Mouse (Mus musculus) brown adipose tissue, adult 24 weeks (tissue): ENCODE results near the gene Antxrl. TPM values are rescaled to one million over a fixed set of nuclear protein-coding genes. Genes with fewer than 3 reads are reported as not detected.

Experiments used
- H3K27ac ChIP-seq: fragments of 200-500 bp; replicated peaks from 2 replicates; pipeline ENCODE4 v1.5.1; 2012; ENCODE audit warnings: low read depth, mild to moderate bottlenecking, low read length
- H3K4me1 ChIP-seq: fragments of 200-500 bp; 2 replicates; pipeline ENCODE4 v1.6.1; 2012; ENCODE audit warnings: low read length, mixed read lengths; ENCODE audit not compliant: control insufficient read depth, insufficient read depth, insufficient read length
- H3K4me3 ChIP-seq: fragments of 200-500 bp; 2 replicates; pipeline ENCODE4 v1.5.1; 2012; ENCODE audit warnings: low read depth, mild to moderate bottlenecking, low read length, moderate library complexity; ENCODE audit not compliant: insufficient read depth
- polyA plus RNA-seq: library from polyadenylated mRNA; stranded (reverse); fragments of >200 nt; gene quantifications from 2 replicates; pipeline ENCODE4 v1.2.4, GENCODE M21; 2012; ENCODE audit not compliant: missing spikeins, insufficient read depth, insufficient read length

The Antxrl gene
- not detected in 2 replicates for polyA plus RNA-seq

GRCm38 (mm10) chr14:34052516-34052915 is at the start of gene Antxrl:
Gene Antxrl (plus strand): TSS chr14:34052707.
- Histone ChIP-seq H3K27ac (no peak within 1 kb of the TSS), H3K4me3 (no peak within 1 kb of the TSS), H3K4me1 (no peaks in the 10 kb centered on the region)

GRCm38 (mm10) chr14:34015063-34015462 is 37.4 kb upstream of the Antxrl start, which contains the start of gene Gm30083:
Gene Gm30083 (minus strand): TSS chr14:34015182.
- Histone ChIP-seq H3K4me3 (no peak within 1 kb of the TSS), H3K27ac (no peak within 1 kb of the TSS), H3K4me1 (no peaks in the 10 kb centered on the region)

- Histone ChIP-seq H3K4me1 (no peaks in the 10 kb centered on the region), H3K27ac (no peak within 1 kb of the TSS), H3K4me3 (no peak within 1 kb of the TSS)
Measured at GRCm38 (mm10) chr14:34016381-34016780, 36.1 kb upstream of the Antxrl start, which contains the start of gene Gm5460. Gene Gm5460 (plus strand): TSS chr14:34016758.

GRCm38 (mm10) chr14:34016938-34017337 is 35.6 kb upstream of the Antxrl start:
- Histone ChIP-seq H3K27ac (no peak overlapping the region), H3K4me3 (no peak overlapping the region), H3K4me1 (no peaks in the 10 kb centered on the region)

GRCm38 (mm10) chr14:34026710-34027109 is 25.8 kb upstream of the Antxrl start:
- Histone ChIP-seq H3K27ac (no peak overlapping the region), H3K4me3 (no peak overlapping the region), H3K4me1 (no peaks in the 10 kb centered on the region)

GRCm38 (mm10) chr14:34033841-34034610 is 18.5 kb upstream of the Antxrl start:
- no peak overlapping the region for H3K27ac ChIP-seq
- no peaks in the 10 kb centered on the region for H3K4me1 ChIP-seq
- H3K4me3 ChIP-seq: no peak overlapping the region

- H3K4me1 ChIP-seq: no peaks in the 10 kb centered on the region
- no peak overlapping the region for H3K27ac ChIP-seq
- no peak overlapping the region for H3K4me3 ChIP-seq
Measured at GRCm38 (mm10) chr14:34041241-34041640, 11.3 kb upstream of the Antxrl start.

- no peak overlapping the region for H3K27ac ChIP-seq
- no peaks in the 10 kb centered on the region for H3K4me1 ChIP-seq
- H3K4me3 ChIP-seq: no peak overlapping the region
Measured at GRCm38 (mm10) chr14:34043341-34043740, 9.2 kb upstream of the Antxrl start.

- H3K27ac ChIP-seq: no peak overlapping the region
Measured at GRCm38 (mm10) chr14:34050101-34050779, 2.3 kb upstream of the Antxrl start.

GRCm38 (mm10) chr14:34071665-34072064 is 19.2 kb downstream of the Antxrl start:
- no peak overlapping the region for H3K27ac ChIP-seq
- no peak overlapping the region for H3K4me3 ChIP-seq
- H3K4me1 ChIP-seq: no peaks in the 10 kb centered on the region

More at GRCm38 (mm10) chr14:34050101-34050779, 2.3 kb upstream of the Antxrl start:
- Histone ChIP-seq H3K4me1 (no peaks in the 10 kb centered on the region), H3K4me3 (no peak overlapping the region)

GRCm38 (mm10) chr14:34075346-34075745 is 22.8 kb downstream of the Antxrl start:
- Histone ChIP-seq H3K4me1 (no peaks in the 10 kb centered on the region), H3K27ac (no peak overlapping the region), H3K4me3 (no peak overlapping the region)

GRCm38 (mm10) chr14:34077222-34077621 is 24.7 kb downstream of the Antxrl start:
- H3K4me3 ChIP-seq: no peak overlapping the region
- no peaks in the 10 kb centered on the region for H3K4me1 ChIP-seq
- H3K27ac ChIP-seq: no peak overlapping the region

- Histone ChIP-seq H3K27ac (no peak overlapping the region), H3K4me3 (no peak overlapping the region), H3K4me1 (no peaks in the 10 kb centered on the region)
Measured at GRCm38 (mm10) chr14:34078293-34078692, 25.8 kb downstream of the Antxrl start.

- Histone ChIP-seq H3K27ac (no peak overlapping the region), H3K4me1 (peaks cover 3% of the 10 kb centered on the region; the same call in 1 of the 2 replicates), H3K4me3 (no peak overlapping the region)
Measured at GRCm38 (mm10) chr14:34080321-34080997, 28.0 kb downstream of the Antxrl start.

GRCm38 (mm10) chr14:34085731-34086130 is 33.2 kb downstream of the Antxrl start, which contains the start of gene Anxa8:
Gene Anxa8 (plus strand): TSS chr14:34085981.
- Histone ChIP-seq H3K4me3 (no peak within 1 kb of the TSS), H3K27ac (no peak within 1 kb of the TSS), H3K4me1 (peaks cover 4% of the 10 kb centered on the region; the same call in 1 of the 2 replicates)
